9 mouse cellular contexts compared by ENCODE assay signal in the genomic region with DNA sequence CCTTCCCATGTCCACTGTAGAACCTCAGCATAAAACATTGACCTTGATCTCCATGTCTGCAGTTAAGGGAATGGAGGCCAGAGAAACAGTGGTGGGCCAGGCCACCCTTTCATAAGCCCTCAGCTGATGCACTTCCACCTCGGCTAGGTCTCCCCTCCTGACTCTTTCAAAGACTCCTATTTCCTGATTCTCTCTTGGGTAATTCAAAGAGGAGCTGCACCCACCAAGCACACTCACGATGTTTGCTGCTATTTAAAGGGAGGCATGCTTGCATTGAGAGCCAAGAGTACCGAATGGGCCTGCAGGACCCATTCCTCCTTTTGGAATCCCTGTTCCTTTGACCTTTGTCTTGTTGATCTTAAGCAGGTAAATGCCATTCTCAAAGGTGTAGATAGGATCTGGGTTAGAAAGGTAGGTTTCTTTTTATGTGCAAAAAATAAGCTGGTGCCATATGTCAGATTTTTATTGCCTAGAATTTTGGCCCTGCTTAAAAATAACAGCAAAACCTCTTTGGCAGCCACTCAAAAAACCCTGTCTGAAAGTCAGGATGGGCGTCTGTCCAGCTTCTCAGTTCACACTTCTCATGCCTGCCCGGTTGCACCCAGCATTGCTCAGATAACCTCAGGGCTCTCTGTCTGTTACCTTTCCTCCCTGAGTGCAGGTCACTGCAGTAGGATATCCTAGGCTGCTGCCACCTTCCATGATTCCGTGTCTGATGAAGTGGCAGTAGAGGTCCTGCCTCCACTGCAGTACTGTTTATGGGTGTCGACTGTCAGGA.
A peak's percentile ranks its signal among the peaks of the same experiment; 100 is the strongest.
DNase-seq lines count a peak whose midpoint lies in the region; ATAC-seq lines count a peak whose summit lies in the region.
"Had no signal": no experiment of that assay in that cellular context is flagged by ENCODE, and none has a peak within 500 bp of the region (broad histone marks: within the 10 kb centered on the region; RNA-seq: fewer than 3 reads in every experiment).

No protein-coding gene starts in this region.

- H3K4me3 ChIP-seq in heart, embryonic 15.5 days = no peak overlapping the region
- H3K4me3 ChIP-seq: lung, embryonic 15.5 days had no signal

- peak overlapping the region; percentile 34 for H3K4me2 ChIP-seq in heart, embryonic 15.5 days
- H3K4me2 ChIP-seq: lung, embryonic 15.5 days had no signal

- WGBS in heart, embryonic 15.5 days = 20% methylated on average over 7 of the region's 7 CpGs

- ATAC-seq in heart, embryonic 15.5 days (replicated peaks; ENCODE audit: insufficient number of reproducible peaks, insufficient read depth, low FRiP score, low read depth) = 0 out of 2 replicates have a peak, but pooled peaks have one; percentile 55

- H3K36me3 ChIP-seq in heart, embryonic 15.5 days = no peaks in the 10 kb centered on the region
- H3K36me3 ChIP-seq: lung, embryonic 15.5 days had no signal

- H3K27ac ChIP-seq in heart, embryonic 15.5 days = peak overlapping the region; percentile 79
- H3K27ac ChIP-seq: lung, embryonic 15.5 days had no signal

- no peaks in the 10 kb centered on the region for H3K27me3 ChIP-seq in heart, embryonic 15.5 days
- H3K27me3 ChIP-seq: lung, embryonic 15.5 days had no signal

- H3K9ac ChIP-seq in heart, embryonic 15.5 days = no peak overlapping the region
- H3K9ac ChIP-seq: lung, embryonic 15.5 days had no signal

- peak; percentile 47 for DNase-seq in adrenal gland, adult 2 months
- DNase-seq in adrenal gland, adult 18-20 months (ENCODE audit: low spot score in 2 of 2) = no peak
- DNase-seq in testis, postnatal 10 days (ENCODE audit: low spot score) = peak; percentile 55
- DNase-seq in testis, postnatal 14 days (ENCODE audit: low spot score) = no peak
- peak; percentile 62 for DNase-seq in skeletal muscle tissue, adult 2 months (ENCODE audit: low read depth, low spot score)
- DNase-seq in MN1 (ENCODE audit: low spot score) = no peak
- DNase-seq in thymus, postnatal 4 days = no peak

- H3K9me3 ChIP-seq in heart, embryonic 15.5 days (replicated peaks) = no peaks in the 10 kb centered on the region
- H3K9me3 ChIP-seq: lung, embryonic 15.5 days had no signal

- peaks cover 59% of the 10 kb centered on the region for H3K4me1 ChIP-seq in heart, embryonic 15.5 days (replicated peaks)

Comparison
In these comparisons a context has a peak if more than half of its experiments do, and no peak if none do; other contexts are left out.
1. DNase-seq: peak in adrenal gland, adult 2 months (single experiment), testis, postnatal 10 days (single experiment) and skeletal muscle tissue, adult 2 months (single experiment); none in adrenal gland, adult 18-20 months (0 of 2), testis, postnatal 14 days (single experiment), MN1 (single experiment) and thymus, postnatal 4 days (single experiment).